Mouse (Mus musculus) right cerebral cortex, postnatal 4 days (tissue): ENCODE measurements around the gene Icam1.

ENCODE experiments used
- DNase-seq: peaks from one replicate; pipeline ENCODE4 v3.0.0-alpha.2; 2022

Gene Icam1

GRCm38 (mm10) chr9:21062928-21063327 is 47.1 kb downstream of the Icam1 start:
- no peak for DNase-seq

- DNase-seq, result no peak
These were observed 51.4 kb downstream of the Icam1 start, which contains the start of gene Zglp1 for GRCm38 (mm10) chr9:21067006-21067684. Gene Zglp1, minus strand, starts transcription at chr9:21067093.

GRCm38 (mm10) chr9:21072641-21073040 is 56.9 kb downstream of the Icam1 start:
- no peak for DNase-seq

- DNase-seq, result peak; percentile 92
These were observed 57.5 kb downstream of the Icam1 start, which contains the start of the genes Gm49373 and Fdx1l for GRCm38 (mm10) chr9:21073044-21073840. Gene Gm49373, minus strand, starts transcription at chr9:21073096. Gene Fdx1l, minus strand, starts transcription at chr9:21073614.

GRCm38 (mm10) chr9:21074173-21074572 is 58.4 kb downstream of the Icam1 start:
- no peak for DNase-seq

- no peak for DNase-seq
These were observed 59.8 kb downstream of the Icam1 start for GRCm38 (mm10) chr9:21075625-21076024.
